Mouse (Mus musculus) liver, adult 2 months (tissue): ENCODE results near the gene Myadm. TPM values are rescaled to one million over a fixed set of nuclear protein-coding genes. Genes with fewer than 3 reads are reported as not detected.

Experiments
- DNase-seq: peaks from one replicate; pipeline ENCODE4 v3.0.0-alpha.2; 2011; ENCODE audit warnings: low read depth, low spot score; ENCODE audit errors: extremely low read depth
- H3K27ac ChIP-seq: fragments of 200-500 bp; replicated peaks from 2 replicates; pipeline ENCODE4 v1.5.1; 2012; ENCODE audit warnings: low read depth, mild to moderate bottlenecking, control low read depth, inconsistent platforms, low read length; ENCODE audit not compliant: insufficient read depth
- H3K27me3 ChIP-seq: fragments of 200-500 bp; 2 replicates; pipeline ENCODE4 v1.6.1; 2012; ENCODE audit warnings: mild to moderate bottlenecking, moderate library complexity, low read length, inconsistent platforms; ENCODE audit not compliant: control insufficient read depth, insufficient read depth
- H3K36me3 ChIP-seq: fragments of 200-500 bp; 2 replicates; pipeline ENCODE4 v1.6.1; 2012; ENCODE audit warnings: low read length, inconsistent platforms; ENCODE audit not compliant: control insufficient read depth, insufficient read depth
- H3K4me1 ChIP-seq: fragments of 200-500 bp; 2 replicates; pipeline ENCODE4 v1.6.1; 2011; ENCODE audit warnings: low read length; ENCODE audit not compliant: control insufficient read depth, insufficient read depth
- H3K4me3 ChIP-seq: fragments of 200-500 bp; 2 replicates; pipeline ENCODE4 v1.5.1; 2011; ENCODE audit warnings: low read depth, mild to moderate bottlenecking, control low read depth, low read length, moderate library complexity; ENCODE audit not compliant: insufficient read depth
- H3K79me2 ChIP-seq: fragments of 200-500 bp; 2 replicates; pipeline ENCODE4 v1.6.1; 2012; ENCODE audit warnings: inconsistent platforms, mild to moderate bottlenecking, low read length, moderate library complexity; ENCODE audit not compliant: control insufficient read depth, insufficient read depth
- H3K9ac ChIP-seq: fragments of 200-500 bp; 2 replicates; pipeline ENCODE4 v1.6.1; 2012; ENCODE audit warnings: low read depth, mild to moderate bottlenecking, control low read depth, inconsistent platforms, low read length
- CTCF ChIP-seq: fragments of 200-500 bp; IDR thresholded peaks from 2 replicates; pipeline ENCODE4 v1.5.1; 2011; ENCODE audit warnings: low read depth, low read length, control low read depth
- POLR2A ChIP-seq: fragments of 200-500 bp; IDR thresholded peaks from 2 replicates; pipeline ENCODE4 v1.6.1; 2011; ENCODE audit warnings: low read length, control low read depth; ENCODE audit not compliant: insufficient read depth; ENCODE audit errors: extremely low read depth
- WGBS: fragments of 180-500 bp; shearing (Covaris S2); methylation state at CpG from one replicate; pipeline ENCODE4 v1.1.7; 2018; 5-methylcytosine and 5-hydroxymethylcytosine counted together
- polyA plus RNA-seq: library from polyadenylated mRNA; depleted of rRNA; stranded (reverse); fragments of >200 nt; gene quantifications from 2 replicates; pipeline ENCODE4 v1.2.3, GENCODE M21; 2012; rRNA removed
- total RNA-seq: library from RNA; depleted of rRNA; stranded (reverse); fragments of >200 nt; gene quantifications from 2 replicates; pipeline ENCODE4 v1.2.3, GENCODE M21; 2014; rRNA removed

Myadm gene
- total and polyA plus RNA-seq, 2 experiments: 6.6 to 63.0 TPM

DNA sequence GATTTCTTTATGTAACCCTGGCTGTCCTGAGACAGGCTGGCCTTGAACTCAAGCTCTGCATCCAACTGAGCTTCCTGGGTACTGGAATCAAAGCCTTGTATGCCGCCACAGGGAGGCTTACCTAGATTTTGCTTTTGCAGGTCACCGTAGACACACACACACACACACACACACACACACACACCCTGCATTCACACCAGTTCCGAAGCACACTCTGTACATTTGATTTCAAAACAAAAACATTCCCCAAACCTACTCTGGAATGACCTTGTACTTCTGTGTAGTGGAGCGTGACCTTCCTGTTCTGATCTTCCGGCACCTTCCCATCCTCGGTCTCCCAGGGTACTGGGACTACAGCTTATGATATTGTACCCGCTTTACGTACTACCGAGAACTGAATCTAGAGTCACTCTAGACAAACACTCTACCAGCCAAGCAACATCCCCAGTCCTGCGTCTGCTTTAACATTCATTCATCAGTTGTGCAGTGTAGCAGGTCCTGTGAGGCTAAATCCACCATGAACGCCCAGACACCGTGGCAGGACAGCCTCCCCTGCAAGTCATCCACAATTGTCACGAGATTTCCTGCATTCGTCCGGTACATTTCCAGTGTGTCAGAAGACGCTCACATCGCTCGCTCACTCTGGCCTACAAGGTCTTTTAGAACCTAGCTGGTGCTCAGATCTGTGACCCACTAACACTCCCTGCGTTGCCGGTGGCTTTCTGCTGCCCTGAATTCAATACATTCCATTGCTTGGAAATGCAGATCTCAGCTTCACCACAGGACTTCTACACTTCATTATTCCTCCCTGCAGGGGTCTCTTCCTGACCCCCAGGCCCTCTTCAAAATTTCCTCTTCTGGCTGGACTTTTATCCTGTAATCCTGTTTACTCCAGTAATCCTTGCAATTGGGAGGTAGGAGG lies 58.7 kb downstream of the Myadm start:
- Histone ChIP-seq H3K4me3 (no peak overlapping the region), H3K36me3 (no peaks in the 10 kb centered on the region), H3K9ac (no peak overlapping the region), H3K4me1 (no peaks in the 10 kb centered on the region), H3K27ac (no peak overlapping the region), H3K79me2 (no peaks in the 10 kb centered on the region), H3K27me3 (no peaks in the 10 kb centered on the region)
- no peak for TF ChIP-seq CTCF
- WGBS: 72% methylated on average over 20 of the region's 20 CpGs
- no peak for DNase-seq

- Histone ChIP-seq H3K27me3 (no peaks in the 10 kb centered on the region), H3K79me2 (no peaks in the 10 kb centered on the region), H3K4me3 (no peak overlapping the region), H3K27ac (no peak overlapping the region), H3K9ac (no peak overlapping the region), H3K4me1 (no peaks in the 10 kb centered on the region), H3K36me3 (no peaks in the 10 kb centered on the region)
- no peak for TF ChIP-seq CTCF
- TF ChIP-seq POLR2A: no peak
- no peak for DNase-seq
- WGBS: 73% methylated on average over 5 of the region's 5 CpGs
These were observed 59.4 kb downstream of the Myadm start for GRCm38 (mm10) chr7:3348326-3348725.

- Histone ChIP-seq H3K4me3 (no peak overlapping the region), H3K9ac (no peak overlapping the region), H3K27ac (no peak overlapping the region), H3K36me3 (no peaks in the 10 kb centered on the region), H3K4me1 (no peaks in the 10 kb centered on the region), H3K27me3 (no peaks in the 10 kb centered on the region), H3K79me2 (no peaks in the 10 kb centered on the region)
- no peak for DNase-seq
- TF ChIP-seq POLR2A: no peak
- no peak for TF ChIP-seq CTCF
- 89% methylated on average over 9 of the region's 9 CpGs for WGBS
These were observed 60.9 kb downstream of the Myadm start for GRCm38 (mm10) chr7:3349775-3350174.

Other genes starting within 250 kb of the Myadm start
- gene AU018091, start 119.9 kb upstream of the Myadm start, total RNA-seq: not detected in 2 replicates
- not detected in 2 replicates for gene AU018091, start 119.9 kb upstream of the Myadm start, polyA plus RNA-seq
- 5.8 and 7.0 TPM in 2 replicates for gene Nlrp12, start 39.3 kb upstream of the Myadm start, total RNA-seq
- 1.4 and 2.6 TPM in 2 replicates for gene Nlrp12, start 39.3 kb upstream of the Myadm start, polyA plus RNA-seq
- under 0.01 and 0.54 TPM in 2 replicates for gene Prkcg, start 99 bp downstream of the Myadm start, total RNA-seq
- gene Prkcg, start 99 bp downstream of the Myadm start, polyA plus RNA-seq: 0.19 and 0.26 TPM in 2 replicates
- 0.13 and 0.37 TPM in 2 replicates for gene Cacng7, start 43.9 kb downstream of the Myadm start, total RNA-seq
- 0.29 and 0.86 TPM in 2 replicates for gene Cacng7, start 43.9 kb downstream of the Myadm start, polyA plus RNA-seq
- not detected in 2 replicates for gene Cacng8, start 101.6 kb downstream of the Myadm start, total RNA-seq
- not detected in 2 replicates for gene Cacng8, start 101.6 kb downstream of the Myadm start, polyA plus RNA-seq
- gene Cacng6, start 135.1 kb downstream of the Myadm start, total RNA-seq: 0.18 TPM in 1 of 2 replicates, not detected in the other
- gene Cacng6, start 135.1 kb downstream of the Myadm start, polyA plus RNA-seq: not detected in 2 replicates
- not detected in 2 replicates for gene Tarm1, start 213.5 kb downstream of the Myadm start, total RNA-seq
- not detected in 2 replicates for gene Tarm1, start 213.5 kb downstream of the Myadm start, polyA plus RNA-seq